Mouse (Mus musculus) liver, adult 2 months (tissue): ENCODE measurements at regions not wholly inside any gene's neighbourhood (a gene's known extent, or its start where the extent isn't known, plus 50 kb on each side); places are given as distances from the start of the nearest gene placed in this dataset.

Experiments used
- DNase-seq: peaks from one replicate; pipeline ENCODE4 v3.0.0-alpha.2; 2011; ENCODE audit warnings: low read depth, low spot score; ENCODE audit errors: extremely low read depth
- H3K27ac ChIP-seq: fragments of 200-500 bp; replicated peaks from 2 replicates; pipeline ENCODE4 v1.5.1; 2012; ENCODE audit warnings: low read depth, mild to moderate bottlenecking, control low read depth, inconsistent platforms, low read length; ENCODE audit not compliant: insufficient read depth
- H3K27me3 ChIP-seq: fragments of 200-500 bp; 2 replicates; pipeline ENCODE4 v1.6.1; 2012; ENCODE audit warnings: mild to moderate bottlenecking, moderate library complexity, low read length, inconsistent platforms; ENCODE audit not compliant: control insufficient read depth, insufficient read depth
- H3K36me3 ChIP-seq: fragments of 200-500 bp; 2 replicates; pipeline ENCODE4 v1.6.1; 2012; ENCODE audit warnings: low read length, inconsistent platforms; ENCODE audit not compliant: control insufficient read depth, insufficient read depth
- H3K4me1 ChIP-seq: fragments of 200-500 bp; 2 replicates; pipeline ENCODE4 v1.6.1; 2011; ENCODE audit warnings: low read length; ENCODE audit not compliant: control insufficient read depth, insufficient read depth
- H3K4me3 ChIP-seq: fragments of 200-500 bp; 2 replicates; pipeline ENCODE4 v1.5.1; 2011; ENCODE audit warnings: low read depth, mild to moderate bottlenecking, control low read depth, low read length, moderate library complexity; ENCODE audit not compliant: insufficient read depth
- H3K79me2 ChIP-seq: fragments of 200-500 bp; 2 replicates; pipeline ENCODE4 v1.6.1; 2012; ENCODE audit warnings: inconsistent platforms, mild to moderate bottlenecking, low read length, moderate library complexity; ENCODE audit not compliant: control insufficient read depth, insufficient read depth
- H3K9ac ChIP-seq: fragments of 200-500 bp; 2 replicates; pipeline ENCODE4 v1.6.1; 2012; ENCODE audit warnings: low read depth, mild to moderate bottlenecking, control low read depth, inconsistent platforms, low read length
- CTCF ChIP-seq: fragments of 200-500 bp; IDR thresholded peaks from 2 replicates; pipeline ENCODE4 v1.5.1; 2011; ENCODE audit warnings: low read depth, low read length, control low read depth
- POLR2A ChIP-seq: fragments of 200-500 bp; IDR thresholded peaks from 2 replicates; pipeline ENCODE4 v1.6.1; 2011; ENCODE audit warnings: low read length, control low read depth; ENCODE audit not compliant: insufficient read depth; ENCODE audit errors: extremely low read depth
- WGBS: fragments of 180-500 bp; shearing (Covaris S2); methylation state at CpG from one replicate; pipeline ENCODE4 v1.1.7; 2018; 5-methylcytosine and 5-hydroxymethylcytosine counted together

DNA sequence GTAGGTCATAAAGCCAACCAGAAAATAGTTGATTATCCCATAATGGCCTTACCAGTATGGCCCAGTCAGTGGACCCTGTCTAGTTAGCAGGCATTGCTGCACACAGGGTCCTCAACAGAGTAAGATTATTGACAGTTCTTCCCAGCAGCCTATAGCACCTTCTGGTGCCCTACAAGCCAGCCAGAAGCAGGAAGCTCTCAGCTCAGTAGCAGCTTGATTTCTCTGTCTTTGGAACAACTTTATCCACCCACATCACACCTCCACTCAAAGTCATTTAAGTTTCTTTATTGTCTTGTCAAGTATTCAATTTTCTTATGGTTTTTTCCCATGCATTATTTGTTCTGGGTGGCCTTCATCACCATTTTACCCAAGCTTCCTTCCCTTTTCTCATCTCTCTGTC is 108.8 kb upstream of the Adra1d start:
- Histone ChIP-seq H3K4me1 (no peaks in the 10 kb centered on the region), H3K79me2 (no peaks in the 10 kb centered on the region), H3K27me3 (no peaks in the 10 kb centered on the region), H3K36me3 (no peaks in the 10 kb centered on the region), H3K4me3 (no peak overlapping the region), H3K27ac (no peak overlapping the region), H3K9ac (no peak overlapping the region)
- DNase-seq, result no peak
- TF ChIP-seq CTCF, result no peak

DNA sequence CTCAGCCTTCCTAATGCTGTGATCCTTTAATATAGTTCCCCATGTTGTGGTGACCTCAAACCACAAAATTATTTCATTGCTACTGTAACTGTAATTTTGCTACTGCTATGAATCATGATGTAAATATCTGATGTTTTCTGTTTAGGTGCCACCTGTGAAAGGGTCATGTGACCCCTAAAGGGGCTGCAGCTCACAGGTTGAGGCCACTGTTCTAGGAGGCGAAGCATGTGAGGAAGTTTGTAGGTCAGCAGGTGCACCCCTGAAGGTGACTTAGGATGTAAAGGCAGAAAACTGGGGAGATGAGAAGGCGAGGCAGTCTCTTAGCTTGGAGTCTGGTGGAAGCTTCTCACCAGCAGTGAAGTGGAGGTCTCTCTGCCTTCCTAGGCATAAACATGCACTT is 105.8 kb upstream of the Adra1d start:
- H3K4me1 ChIP-seq, result no peaks in the 10 kb centered on the region
- H3K79me2 ChIP-seq, result no peaks in the 10 kb centered on the region
- DNase-seq, result no peak
- no peak overlapping the region for H3K4me3 ChIP-seq
- H3K27ac ChIP-seq, result no peak overlapping the region
- H3K27me3 ChIP-seq, result no peaks in the 10 kb centered on the region
- WGBS, result 79% methylated on average over 2 of the region's 2 CpGs
- no peak overlapping the region for H3K9ac ChIP-seq
- no peaks in the 10 kb centered on the region for H3K36me3 ChIP-seq
- TF ChIP-seq POLR2A (no peak), CTCF (no peak)

DNA sequence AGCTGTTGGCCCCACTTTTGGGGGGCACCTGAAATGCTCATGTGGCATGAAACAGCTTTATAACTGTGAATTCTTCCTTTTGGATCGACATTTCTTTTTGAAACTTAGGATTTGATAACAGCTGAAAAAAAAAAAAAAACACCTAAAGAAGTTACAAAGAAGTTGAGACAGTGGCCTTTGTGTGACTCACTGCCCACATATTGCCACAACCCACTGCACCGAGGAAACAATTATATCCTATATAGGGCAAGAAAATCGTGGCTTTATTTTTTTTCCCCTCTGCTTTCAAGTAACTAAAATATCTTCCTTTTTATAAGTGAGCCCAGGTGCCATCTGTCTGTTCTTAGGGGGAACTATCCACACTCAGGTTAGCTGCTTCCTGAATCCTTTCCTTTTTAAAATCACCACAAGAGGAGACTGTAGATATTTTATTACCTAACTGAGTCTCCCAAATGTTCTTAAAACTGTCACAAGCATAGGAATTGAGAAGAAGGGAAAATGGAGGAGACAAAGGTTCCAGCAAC is 104.8 kb upstream of the Adra1d start:
- no peaks in the 10 kb centered on the region for H3K79me2 ChIP-seq
- no peaks in the 10 kb centered on the region for H3K36me3 ChIP-seq
- no peak overlapping the region for H3K27ac ChIP-seq
- WGBS, result 70% methylated on average over 3 of the region's 3 CpGs
- no peak overlapping the region for H3K9ac ChIP-seq
- no peak for TF ChIP-seq POLR2A
- no peak for TF ChIP-seq CTCF
- H3K4me1 ChIP-seq, result no peaks in the 10 kb centered on the region
- no peak for DNase-seq
- H3K4me3 ChIP-seq, result no peak overlapping the region
- no peaks in the 10 kb centered on the region for H3K27me3 ChIP-seq

DNA sequence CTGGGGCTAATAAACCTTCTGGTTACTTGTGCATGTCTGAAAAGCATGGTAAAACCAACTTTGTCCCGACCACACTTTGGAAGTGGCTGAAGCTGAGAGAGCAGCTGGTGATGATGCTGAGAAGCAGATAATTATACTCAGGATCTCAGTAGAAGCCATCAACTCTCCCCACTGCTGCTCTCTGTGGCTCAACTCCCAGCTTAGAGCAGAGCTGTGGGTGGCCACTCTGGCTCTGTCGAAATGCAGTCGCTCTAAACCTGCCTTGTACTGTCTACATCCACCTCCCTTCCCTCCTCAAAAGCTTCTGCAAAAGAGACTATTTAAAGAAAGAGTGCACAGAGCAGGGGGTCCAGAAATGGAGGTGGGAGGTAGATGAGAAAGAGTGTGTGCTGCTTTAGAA is 102.5 kb upstream of the Adra1d start:
- Histone ChIP-seq H3K27ac (no peak overlapping the region), H3K4me3 (no peak overlapping the region), H3K27me3 (no peaks in the 10 kb centered on the region; the same call in 1 of the 2 replicates), H3K9ac (no peak overlapping the region), H3K4me1 (no peaks in the 10 kb centered on the region), H3K36me3 (no peaks in the 10 kb centered on the region), H3K79me2 (no peaks in the 10 kb centered on the region)
- TF ChIP-seq POLR2A (no peak), CTCF (no peak)
- 85% methylated on average over 3 of the region's 3 CpGs for WGBS
- DNase-seq, result no peak

DNA sequence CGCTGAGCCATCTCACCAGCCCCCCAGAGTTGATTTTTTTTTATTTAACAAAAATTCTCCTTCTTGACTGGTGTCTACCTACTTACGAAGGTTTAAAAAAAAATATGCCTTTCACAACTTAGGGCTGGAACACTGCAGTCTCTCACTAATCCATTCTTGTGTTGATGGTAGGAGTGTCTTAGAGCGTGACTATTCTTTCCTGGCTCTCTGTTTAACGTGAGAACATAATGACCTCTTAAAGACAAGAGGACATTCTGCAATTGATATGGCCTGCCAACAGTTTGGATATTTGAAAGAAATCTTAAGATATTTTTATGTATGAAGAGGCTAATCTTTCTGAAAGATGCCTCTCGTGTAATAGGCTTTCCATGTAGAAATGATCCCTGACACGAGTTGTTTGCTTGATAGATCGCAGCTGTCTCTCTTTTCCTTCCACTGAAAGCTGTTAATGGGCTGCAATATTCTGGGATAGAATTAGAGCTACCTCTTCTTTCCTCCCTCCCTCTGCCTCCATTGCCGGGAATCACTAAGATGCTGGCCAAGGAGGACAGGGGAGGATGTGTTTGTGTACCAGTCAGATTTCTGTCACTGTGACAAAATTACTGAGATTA is 101.2 kb upstream of the Adra1d start:
- TF ChIP-seq POLR2A, result no peak
- no peak for TF ChIP-seq CTCF
- H3K4me1 ChIP-seq, result no peaks in the 10 kb centered on the region
- 73% methylated on average over 8 of the region's 8 CpGs for WGBS
- H3K27me3 ChIP-seq, result peaks cover 2% of the 10 kb centered on the region; the same call in 1 of the 2 replicates
- no peaks in the 10 kb centered on the region for H3K36me3 ChIP-seq
- no peak overlapping the region for H3K4me3 ChIP-seq
- H3K9ac ChIP-seq, result no peak overlapping the region
- H3K27ac ChIP-seq, result no peak overlapping the region
- no peak for DNase-seq
- no peaks in the 10 kb centered on the region for H3K79me2 ChIP-seq

DNA sequence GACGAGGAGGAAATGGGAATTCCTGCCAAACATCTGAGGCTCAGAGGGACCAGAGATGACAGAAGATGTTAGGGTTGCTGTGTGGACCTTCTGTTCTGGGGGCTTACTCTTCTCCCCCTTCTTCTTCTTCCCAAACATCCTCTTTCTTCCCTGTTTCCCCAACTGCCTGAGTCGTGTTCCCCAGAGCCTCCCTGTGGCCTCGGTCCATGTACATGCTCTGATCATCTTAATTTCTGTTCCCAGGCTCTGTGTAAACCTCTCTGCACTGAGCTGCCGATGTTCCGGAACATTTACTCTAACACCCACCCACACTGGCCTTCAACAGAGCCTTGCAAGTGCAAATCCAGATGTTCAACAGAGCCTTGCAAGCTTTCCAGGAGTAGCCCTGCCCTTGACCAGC is 90.1 kb upstream of the Adra1d start:
- Histone ChIP-seq H3K27ac (no peak overlapping the region), H3K4me1 (no peaks in the 10 kb centered on the region), H3K4me3 (no peak overlapping the region), H3K9ac (no peak overlapping the region), H3K27me3 (peaks cover 13% of the 10 kb centered on the region), H3K79me2 (no peaks in the 10 kb centered on the region), H3K36me3 (no peaks in the 10 kb centered on the region)
- no peak for DNase-seq
- TF ChIP-seq POLR2A (no peak), CTCF (no peak)
- WGBS, result 65% methylated on average over 5 of the region's 5 CpGs
